Mouse (Mus musculus) mesoderm, embryonic 11.5 days (tissue): ENCODE measurements around the gene Gmnn.
"Not testable (repeated sequence)": the region's sequence is repeated elsewhere in the genome, so short reads cannot be mapped to it uniquely, and the experiment has no call there.

Experiments
- DNase-seq: peaks from one replicate; pipeline ENCODE4 v3.0.0-alpha.2; 2012; ENCODE audit warnings: low read depth, low spot score

The Gmnn gene

DNA sequence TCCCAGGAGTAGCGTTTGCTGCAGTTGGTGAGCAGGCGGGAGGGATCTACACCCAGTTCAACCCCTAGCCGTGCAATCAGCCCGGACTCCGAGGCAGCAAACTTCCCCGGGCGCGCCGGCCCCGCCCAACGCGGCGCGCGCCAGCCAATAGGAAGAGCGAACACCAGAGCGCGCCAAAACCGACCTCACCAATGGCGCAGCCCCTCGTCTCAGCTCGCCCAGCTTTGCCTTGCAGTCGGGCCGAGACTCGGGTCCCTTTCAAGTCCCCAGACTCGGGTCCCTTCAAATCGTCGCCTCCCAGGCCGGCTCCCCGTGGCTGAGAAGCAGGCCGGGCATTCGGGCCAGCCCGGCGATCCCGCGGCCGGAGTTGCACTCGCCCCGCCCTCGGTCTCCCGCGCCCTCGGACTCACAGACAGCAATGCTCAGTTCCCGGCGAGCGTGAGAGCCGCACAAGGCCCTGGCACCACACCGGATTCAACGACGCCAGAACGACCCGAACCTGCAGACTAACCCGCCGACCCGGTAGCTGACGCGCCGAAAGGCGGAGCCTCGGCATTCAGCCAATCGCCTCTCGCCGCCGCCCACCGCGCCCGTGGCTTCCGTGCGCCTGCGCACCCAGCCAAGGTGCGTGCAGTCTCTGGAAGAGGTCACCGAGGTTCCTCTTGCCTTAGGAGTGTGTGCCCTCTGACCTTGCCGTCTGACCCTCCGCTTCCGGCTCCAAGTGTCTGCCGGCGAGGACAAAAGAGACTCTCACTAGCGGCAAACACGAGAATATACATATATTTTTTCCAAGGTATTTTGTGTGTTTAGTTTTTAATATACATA, at the start of gene Gmnn:
TSS of gene Gmnn (minus strand) at position 521 of the 825 bp plus-strand sequence.
- peak; percentile 92 for DNase-seq

- no peak for DNase-seq
Measured at GRCm38 (mm10) chr13:24806079-24806478, 44.4 kb upstream of the Gmnn start.

- no peak for DNase-seq
Measured at GRCm38 (mm10) chr13:24803196-24803595, 41.5 kb upstream of the Gmnn start.

GRCm38 (mm10) chr13:24802131-24802691, 40.5 kb upstream of the Gmnn start:
- peak; percentile 33 for DNase-seq

DNA sequence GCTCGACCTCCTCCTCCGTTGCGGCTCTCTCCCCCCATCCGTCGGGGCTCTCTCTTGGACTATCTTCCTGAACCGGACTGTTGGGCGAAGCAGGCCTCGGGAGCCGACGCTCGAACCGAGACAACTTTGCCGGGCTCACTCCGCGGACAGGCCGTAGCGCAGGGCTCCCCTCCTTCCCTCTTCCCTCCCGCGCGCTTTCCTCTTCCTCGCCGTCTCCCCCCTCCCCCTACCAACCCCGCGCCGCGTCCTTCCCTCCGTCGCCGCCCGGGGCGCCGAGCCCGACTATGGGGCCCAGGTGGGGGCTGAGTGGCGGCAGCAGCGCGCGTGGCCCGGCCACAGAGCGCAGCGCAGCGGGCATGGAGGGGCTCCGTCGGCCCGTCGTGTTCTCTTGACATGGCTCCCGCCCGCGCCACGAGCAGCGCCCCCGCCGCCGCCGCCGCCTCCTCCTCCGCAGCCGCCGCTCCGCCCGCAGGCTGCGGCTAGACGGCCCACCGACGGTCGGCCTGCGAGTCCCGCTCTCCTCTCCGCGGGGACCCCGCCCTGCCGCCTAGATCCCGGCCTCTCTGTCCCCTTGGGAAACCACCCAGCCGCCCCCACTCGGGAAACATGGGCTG, 39.7 kb upstream of the Gmnn start, which contains the start of gene BC005537:
TSS of gene BC005537 (plus strand) at position 350 of the 614 bp plus-strand sequence.
- peak; percentile 59 for DNase-seq

- DNase-seq = peak; percentile 97
Measured at GRCm38 (mm10) chr13:24800674-24801307, 39.1 kb upstream of the Gmnn start.

- DNase-seq = peak; percentile 19
Measured at GRCm38 (mm10) chr13:24799925-24800673, 38.4 kb upstream of the Gmnn start.

DNA sequence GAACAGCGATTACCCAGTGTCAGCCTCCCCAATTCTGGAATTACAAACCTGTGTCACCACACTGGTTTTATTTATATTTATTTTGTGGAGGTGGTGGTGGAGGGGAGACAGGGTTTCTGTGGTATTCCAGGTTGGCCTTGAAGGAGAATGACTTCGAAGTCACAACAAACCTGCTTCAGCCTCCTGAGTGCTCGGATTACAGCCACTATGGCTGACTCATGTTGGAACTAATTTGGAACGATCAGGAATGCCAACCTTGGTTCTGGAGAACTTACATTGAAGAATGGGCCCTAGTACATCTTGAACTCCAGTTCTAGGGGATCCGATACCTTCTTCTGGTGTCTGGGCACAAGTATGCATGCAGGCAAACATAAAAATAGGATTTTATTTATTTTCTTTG, 37.7 kb upstream of the Gmnn start:
- no peak for DNase-seq

GRCm38 (mm10) chr13:24798686-24799085, 37.0 kb upstream of the Gmnn start:
- no peak for DNase-seq

- DNase-seq = no peak
Measured at GRCm38 (mm10) chr13:24792411-24793045, 30.8 kb upstream of the Gmnn start.

DNA sequence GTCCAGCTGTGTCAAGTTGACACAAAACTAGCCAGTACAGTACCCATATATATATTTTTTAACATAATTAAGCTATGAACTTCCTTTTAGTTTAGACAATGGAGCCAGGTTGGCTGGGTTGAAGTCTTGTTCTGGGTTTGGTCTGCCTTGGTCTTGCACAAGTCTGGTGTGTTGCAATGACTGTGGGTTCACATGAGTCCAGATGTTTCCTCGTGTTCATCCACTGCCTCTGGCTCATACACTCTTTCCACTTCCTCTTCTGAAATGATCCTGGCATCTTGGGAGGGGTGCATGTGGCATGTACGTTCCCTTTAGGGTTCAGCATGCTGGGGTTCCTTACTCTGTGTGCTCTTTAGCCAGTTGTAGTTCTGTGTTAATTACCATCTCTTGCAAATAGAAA, 29.6 kb upstream of the Gmnn start:
- no peak for DNase-seq

- DNase-seq = no peak
Measured at GRCm38 (mm10) chr13:24787477-24787876, 25.8 kb upstream of the Gmnn start.

DNA sequence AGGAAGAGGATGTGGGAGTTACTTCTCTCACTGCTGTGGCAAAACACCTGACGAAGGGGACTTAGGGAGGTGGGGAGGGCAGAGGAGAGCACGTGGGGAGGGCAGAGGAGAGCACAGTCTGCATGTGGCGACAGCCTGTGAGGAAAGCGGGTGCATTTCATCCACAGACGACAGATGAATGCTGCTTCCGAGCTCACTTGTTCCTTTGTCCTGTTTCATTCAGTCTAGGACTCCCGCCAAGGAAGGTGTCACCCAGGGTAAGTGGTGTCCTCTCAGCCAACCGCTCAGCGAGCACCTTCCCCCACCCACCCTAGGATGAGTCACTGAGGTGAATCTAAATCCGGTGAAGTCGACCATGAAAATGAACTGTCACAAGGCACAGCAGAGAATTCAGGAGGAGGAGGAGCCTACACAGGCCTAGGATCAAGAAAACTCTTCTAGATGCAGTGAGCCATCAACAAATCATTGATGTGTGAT, 24.3 kb upstream of the Gmnn start:
- DNase-seq = no peak

DNA sequence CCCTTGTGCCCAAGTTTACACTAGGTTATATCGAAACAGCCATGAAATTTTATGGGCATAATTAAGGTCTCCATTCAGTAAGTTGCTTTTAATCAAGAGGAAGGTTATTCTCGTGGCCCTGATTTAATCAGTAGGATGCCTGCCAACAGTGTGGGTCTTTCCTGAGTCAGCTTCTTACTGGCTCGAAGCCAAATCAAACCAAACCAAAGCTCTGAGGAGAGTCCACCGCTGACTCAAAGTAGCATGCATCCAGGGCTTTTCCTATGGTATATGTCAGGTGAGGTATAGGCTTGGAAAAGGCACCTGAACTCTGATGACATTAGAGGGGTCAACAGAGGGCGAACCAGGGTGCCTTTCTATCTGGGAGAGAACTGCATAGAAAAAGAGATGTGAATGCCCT, 20.2 kb upstream of the Gmnn start:
- no peak for DNase-seq

DNA sequence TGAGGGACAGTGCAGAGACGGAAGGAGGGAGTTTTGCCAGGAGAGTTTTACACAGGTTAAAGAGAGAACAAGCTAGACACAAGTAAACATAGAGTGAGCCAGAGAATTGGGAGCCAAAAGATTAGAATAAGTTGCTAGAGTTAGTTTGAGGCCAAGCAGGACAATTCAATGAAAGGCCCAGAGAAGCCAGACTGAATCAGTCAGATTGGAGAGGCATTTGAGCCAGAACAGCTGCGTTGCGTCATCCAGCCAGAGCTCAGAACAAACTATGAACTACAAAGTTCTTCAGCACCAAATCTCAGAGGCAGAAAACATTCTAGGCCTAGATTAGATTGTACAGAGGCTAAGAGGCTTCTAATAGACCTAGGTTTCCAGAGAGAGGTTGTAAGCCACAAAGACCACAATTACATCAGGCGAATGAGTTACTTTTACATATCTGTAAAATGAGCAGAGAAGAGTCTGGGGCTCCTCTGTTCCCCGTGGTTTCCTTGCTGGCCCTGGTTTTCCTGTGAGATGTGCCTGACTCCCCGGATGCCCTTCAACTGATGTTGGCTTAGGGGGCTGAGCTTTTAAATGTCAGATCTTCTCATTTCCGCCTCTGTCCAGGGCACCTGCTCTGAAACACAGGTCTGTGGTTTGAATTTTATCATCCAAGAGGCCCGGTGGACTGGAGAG, 17.1 kb upstream of the Gmnn start:
- no peak for DNase-seq

- no peak for DNase-seq
Measured at GRCm38 (mm10) chr13:24778026-24778425, 16.3 kb upstream of the Gmnn start.

DNA sequence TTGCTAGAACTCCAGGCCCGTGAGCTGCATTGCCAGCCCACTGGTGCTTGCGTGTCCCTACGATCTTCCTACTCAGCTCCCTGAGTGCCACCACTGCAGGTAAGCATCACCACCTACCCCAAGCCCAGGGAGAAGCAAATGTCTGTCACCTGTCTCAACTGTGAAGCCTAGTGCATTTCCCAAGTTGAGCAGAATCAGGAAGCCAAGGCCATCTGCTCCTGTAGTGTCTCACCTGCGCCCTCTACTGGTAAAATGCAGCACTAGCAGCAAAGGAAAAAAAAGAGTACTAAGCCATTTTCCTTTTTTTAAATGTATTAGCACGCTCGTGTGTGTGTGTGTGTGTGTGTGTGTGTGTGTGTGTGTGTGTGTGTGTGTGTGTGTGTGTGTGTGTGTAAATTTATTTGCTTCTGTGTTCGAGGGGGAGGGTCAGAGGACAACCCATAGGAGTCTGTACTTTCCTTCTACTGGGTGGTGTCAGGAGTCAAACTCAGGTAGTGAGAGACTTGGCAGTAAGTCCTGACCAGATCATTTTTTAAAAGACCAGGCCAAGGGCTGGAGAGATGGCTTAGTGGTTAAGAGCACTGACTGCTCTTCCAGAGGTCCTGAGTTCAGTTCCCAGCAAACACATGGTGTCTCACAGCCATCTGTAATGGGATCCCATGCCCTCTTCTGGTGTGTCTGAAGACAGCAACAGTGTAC, 14.6 kb upstream of the Gmnn start:
- DNase-seq = peak; percentile 76

- not testable (repeated sequence) for DNase-seq
Measured at GRCm38 (mm10) chr13:24771482-24771881, 9.8 kb upstream of the Gmnn start.

GRCm38 (mm10) chr13:24767809-24768208, 6.1 kb upstream of the Gmnn start:
- not testable (repeated sequence) for DNase-seq

- DNase-seq = no peak
Measured at GRCm38 (mm10) chr13:24762254-24762653, 531 bp upstream of the Gmnn start.
